Mouse (Mus musculus) olfactory bulb, adult 2 months (tissue): ENCODE results near the gene Gpr62. TPM values are rescaled to one million over a fixed set of nuclear protein-coding genes. Genes with fewer than 3 reads are reported as not detected.

Source experiments
- H3K27ac ChIP-seq: fragments of 200-500 bp; 2 replicates; pipeline ENCODE4 v1.5.1; 2012; ENCODE audit warnings: low read depth, low read length; ENCODE audit not compliant: insufficient read depth
- H3K4me1 ChIP-seq: fragments of 200-500 bp; 2 replicates; pipeline ENCODE4 v1.6.1; 2012; ENCODE audit warnings: low read length; ENCODE audit not compliant: control insufficient read depth, insufficient read depth
- H3K4me3 ChIP-seq: fragments of 200-500 bp; 2 replicates; pipeline ENCODE4 v1.5.1; 2012; ENCODE audit warnings: mild to moderate bottlenecking, low read depth, low read length, moderate library complexity; ENCODE audit not compliant: insufficient read depth
- CTCF ChIP-seq: fragments of 200-500 bp; IDR thresholded peaks from 2 replicates; pipeline ENCODE4 v1.5.1; 2012; ENCODE audit warnings: low read depth, mild to moderate bottlenecking, low read length, moderate library complexity; ENCODE audit not compliant: insufficient read depth
- POLR2A ChIP-seq: fragments of 200-500 bp; IDR thresholded peaks from 2 replicates; pipeline ENCODE4 v1.6.1; 2012; ENCODE audit warnings: mild to moderate bottlenecking, low read depth, low read length, moderate library complexity; ENCODE audit not compliant: insufficient read depth
- WGBS: fragments of 180-500 bp; shearing (Covaris S2); methylation state at CpG from one replicate; pipeline ENCODE4 v1.1.7; 2018; 5-methylcytosine and 5-hydroxymethylcytosine counted together
- polyA plus RNA-seq: library from polyadenylated mRNA; stranded (reverse); fragments of >200 nt; gene quantifications from 2 replicates; pipeline ENCODE4 v1.2.4, GENCODE M21; 2012; ENCODE audit warnings: low replicate concordance; ENCODE audit not compliant: missing spikeins, insufficient read depth, insufficient read length

The Gpr62 gene
- polyA plus RNA-seq, 1 experiment, result not detected

DNA sequence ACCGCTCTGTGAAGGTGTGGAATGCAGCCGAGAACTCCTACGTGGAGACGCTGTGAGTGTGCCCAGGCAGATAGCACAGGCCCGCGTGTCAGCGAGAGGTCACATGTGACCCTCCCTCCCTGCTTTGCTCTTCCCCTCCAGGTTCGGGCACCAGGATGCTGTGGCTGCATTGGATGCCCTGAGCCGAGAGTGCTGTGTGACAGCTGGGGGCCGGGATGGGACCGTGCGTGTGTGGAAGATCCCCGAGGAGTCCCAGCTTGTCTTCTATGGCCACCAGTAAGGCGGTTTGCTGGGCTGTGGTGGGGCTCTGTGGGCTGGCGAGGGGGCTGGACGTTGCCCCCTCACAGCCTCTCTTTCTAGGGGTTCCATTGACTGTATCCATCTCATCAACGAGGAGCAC lies 17.9 kb upstream of the Gpr62 start:
- 95% methylated on average over 17 of the region's 17 CpGs for WGBS
- 0 out of 2 replicates have a peak, but pooled peaks cover 2% of the 10 kb centered on the region for H3K4me1 ChIP-seq
- H3K27ac ChIP-seq, result no peak overlapping the region
- TF ChIP-seq CTCF (no peak), POLR2A (no peak)
- no peak overlapping the region for H3K4me3 ChIP-seq

DNA sequence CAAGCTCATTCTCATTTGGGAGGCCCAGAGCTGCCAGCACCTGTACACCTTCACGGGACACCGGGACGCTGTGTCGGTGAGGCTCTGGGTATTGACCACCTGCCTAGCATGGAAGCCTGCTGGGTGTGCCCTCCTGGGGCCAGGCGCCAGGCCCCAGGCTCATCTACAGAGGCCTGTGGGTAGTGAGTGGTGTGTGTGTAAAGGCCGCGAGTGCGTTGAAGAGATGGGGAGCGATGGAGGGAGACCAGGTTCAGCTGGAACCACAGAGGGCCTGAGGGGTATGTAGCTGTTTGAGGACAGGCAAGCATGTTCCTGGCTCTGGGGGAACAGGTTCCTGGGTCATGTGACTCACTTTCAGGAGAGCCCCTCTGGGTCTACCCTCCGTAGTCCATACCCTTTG lies 17.4 kb upstream of the Gpr62 start:
- peaks cover 4% of the 10 kb centered on the region; the same call in 1 of the 2 replicates for H3K4me1 ChIP-seq
- no peak overlapping the region for H3K4me3 ChIP-seq
- H3K27ac ChIP-seq, result no peak overlapping the region
- WGBS, result 98% methylated on average over 10 of the region's 10 CpGs
- no peak for TF ChIP-seq CTCF
- no peak for TF ChIP-seq POLR2A

DNA sequence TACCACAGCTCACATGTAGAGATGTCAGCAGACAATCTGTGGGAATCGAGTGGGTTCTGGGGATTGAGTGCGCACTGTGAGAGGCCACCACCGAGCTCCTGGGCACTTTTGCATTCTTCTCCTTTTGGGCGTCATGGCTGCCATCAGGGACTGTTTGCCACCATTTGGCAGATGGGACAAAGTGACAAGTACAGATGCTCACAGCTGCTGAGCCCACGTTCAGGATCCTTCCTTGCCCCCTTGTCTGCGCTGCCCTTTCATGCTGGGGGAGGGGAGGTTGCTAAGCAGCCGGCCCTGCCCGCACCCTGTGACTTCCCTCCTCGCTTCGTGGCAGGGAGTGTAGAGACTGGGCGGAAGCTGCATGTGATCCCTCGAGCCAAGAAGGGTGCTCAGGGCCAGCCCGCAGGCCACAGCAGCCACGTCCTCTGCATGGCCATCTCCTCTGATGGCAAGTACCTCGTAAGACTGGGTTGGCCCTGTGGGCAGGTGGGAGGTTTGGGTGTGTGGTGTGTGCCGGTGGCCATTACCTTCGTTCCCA lies 16.9 kb upstream of the Gpr62 start:
- 86% methylated on average over 17 of the region's 17 CpGs for WGBS
- peaks cover 6% of the 10 kb centered on the region; the same call in 1 of the 2 replicates for H3K4me1 ChIP-seq
- no peak for TF ChIP-seq POLR2A
- no peak for TF ChIP-seq CTCF
- H3K4me3 ChIP-seq, result no peak overlapping the region
- no peak overlapping the region for H3K27ac ChIP-seq

DNA sequence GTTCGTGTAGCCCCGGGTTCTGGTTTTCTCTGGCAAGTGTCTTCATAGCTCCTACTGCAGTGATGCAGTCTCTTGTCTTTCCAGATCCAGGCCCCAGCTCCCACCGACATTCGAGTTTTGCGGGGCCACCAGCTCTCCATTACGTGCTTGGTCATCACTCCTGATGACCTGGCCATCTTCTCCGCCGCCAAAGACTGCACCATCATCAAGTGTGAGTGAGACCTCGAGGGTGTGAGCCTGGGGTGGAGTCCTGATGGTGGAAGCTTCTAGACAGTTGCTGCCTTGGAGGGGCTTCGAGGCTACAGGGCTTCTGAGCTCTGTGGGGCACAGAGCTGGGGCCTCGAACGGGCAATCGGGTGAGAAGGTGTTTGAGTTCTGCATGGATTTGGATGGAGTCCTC lies 15.9 kb upstream of the Gpr62 start:
- 92% methylated on average over 13 of the region's 13 CpGs for WGBS

DNA sequence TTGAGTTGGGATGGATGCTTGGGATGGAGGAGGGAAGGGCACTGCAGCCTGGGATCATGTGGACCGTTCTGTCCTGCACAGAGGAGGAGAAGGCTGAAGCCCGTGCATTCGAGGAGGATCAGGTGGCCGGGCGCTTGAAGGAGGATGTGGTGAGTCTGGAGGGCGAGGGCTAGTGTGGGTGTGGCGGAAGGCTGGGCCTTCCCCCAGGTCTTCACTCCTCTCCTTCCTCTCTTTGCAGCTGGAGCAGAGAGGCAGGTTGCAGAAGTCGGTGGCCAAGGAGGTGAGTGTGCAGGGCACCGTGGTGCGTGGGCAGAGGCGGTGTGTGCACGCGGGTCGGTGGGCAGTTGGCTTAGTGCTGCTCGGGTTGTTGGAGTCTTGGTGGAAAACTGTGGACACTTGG lies 15.3 kb upstream of the Gpr62 start:
- Histone ChIP-seq H3K4me1 (peaks cover 13% of the 10 kb centered on the region), H3K27ac (no peak overlapping the region), H3K4me3 (no peak overlapping the region)
- WGBS, result 95% methylated on average over 15 of the region's 15 CpGs
- TF ChIP-seq POLR2A (no peak), CTCF (no peak)

More for the DNA sequence above, 15.9 kb upstream of the Gpr62 start:
- TF ChIP-seq POLR2A, result no peak
- no peak for TF ChIP-seq CTCF
- peaks cover 7% of the 10 kb centered on the region for H3K4me1 ChIP-seq
- H3K4me3 ChIP-seq, result no peak overlapping the region
- no peak overlapping the region for H3K27ac ChIP-seq

DNA sequence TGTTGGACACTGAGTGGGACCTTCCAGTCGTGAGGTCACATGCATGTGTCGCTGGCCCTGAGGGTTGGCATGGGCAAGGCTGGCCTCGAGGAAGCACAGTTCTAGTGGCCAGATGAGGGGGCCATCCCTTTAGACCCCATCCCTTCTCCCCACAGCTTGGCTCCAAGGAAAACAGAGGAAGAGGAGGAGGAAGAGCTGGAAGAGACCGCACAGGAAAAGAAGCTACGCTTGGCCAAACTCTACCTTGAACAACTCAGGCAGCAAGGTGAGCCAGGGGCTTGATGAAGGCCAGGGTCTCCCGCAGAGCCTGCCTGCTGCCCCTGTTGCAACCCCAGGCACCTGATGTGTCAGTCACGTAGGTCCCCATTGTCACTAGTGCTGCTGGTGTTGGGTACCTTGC lies 14.8 kb upstream of the Gpr62 start:
- no peak overlapping the region for H3K27ac ChIP-seq
- H3K4me1 ChIP-seq, result peaks cover 18% of the 10 kb centered on the region
- H3K4me3 ChIP-seq, result no peak overlapping the region
- no peak for TF ChIP-seq CTCF
- TF ChIP-seq POLR2A, result no peak
- WGBS, result 94% methylated on average over 7 of the region's 7 CpGs

DNA sequence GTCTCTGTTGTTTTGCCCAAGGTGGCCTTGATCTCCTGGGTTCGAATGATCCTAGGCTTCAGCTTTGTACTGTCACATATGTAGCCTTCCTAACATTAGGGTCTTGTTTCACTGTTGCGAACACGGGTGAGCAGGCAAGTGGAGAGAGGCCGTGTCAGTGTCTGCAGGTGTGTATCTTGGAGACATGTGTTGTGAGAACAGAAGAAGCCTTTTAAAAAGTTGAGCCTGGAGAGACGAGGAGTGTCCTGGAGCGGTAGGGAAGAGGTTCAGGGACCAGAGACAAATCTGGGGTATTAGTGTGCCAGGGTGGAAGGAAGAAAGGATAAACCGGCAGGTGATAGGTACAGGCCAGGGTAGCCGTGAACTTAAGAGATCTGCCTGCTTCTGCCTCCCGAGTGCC lies 12.4 kb upstream of the Gpr62 start:
- H3K4me3 ChIP-seq, result peak overlapping the region; percentile 56
- 81% methylated on average over 9 of the region's 9 CpGs for WGBS
- H3K27ac ChIP-seq, result no peak overlapping the region
- H3K4me1 ChIP-seq, result peaks cover 30% of the 10 kb centered on the region
- TF ChIP-seq POLR2A, result no peak
- TF ChIP-seq CTCF, result no peak

DNA sequence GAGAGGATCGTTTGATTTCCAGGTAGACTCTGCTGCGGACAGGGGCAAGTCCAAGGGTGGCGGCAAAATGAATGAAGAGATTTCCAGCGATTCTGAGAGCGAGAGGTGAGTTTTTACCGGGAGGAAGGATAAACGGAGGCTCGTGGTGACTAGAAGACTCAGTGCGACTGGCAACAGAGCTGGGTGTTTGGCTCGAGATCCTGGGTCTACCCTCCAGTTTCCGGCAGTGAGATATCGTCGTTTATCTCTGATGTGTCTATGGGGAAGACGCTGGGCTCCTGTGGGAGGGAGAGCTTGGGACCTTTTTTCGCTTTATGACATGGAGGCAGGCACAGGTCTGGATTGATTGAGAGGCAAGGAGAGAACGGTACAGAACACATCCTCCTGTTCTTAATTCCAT lies 11.9 kb upstream of the Gpr62 start:
- WGBS, result 3% methylated on average over 16 of the region's 16 CpGs
- no peak overlapping the region for H3K27ac ChIP-seq

DNA sequence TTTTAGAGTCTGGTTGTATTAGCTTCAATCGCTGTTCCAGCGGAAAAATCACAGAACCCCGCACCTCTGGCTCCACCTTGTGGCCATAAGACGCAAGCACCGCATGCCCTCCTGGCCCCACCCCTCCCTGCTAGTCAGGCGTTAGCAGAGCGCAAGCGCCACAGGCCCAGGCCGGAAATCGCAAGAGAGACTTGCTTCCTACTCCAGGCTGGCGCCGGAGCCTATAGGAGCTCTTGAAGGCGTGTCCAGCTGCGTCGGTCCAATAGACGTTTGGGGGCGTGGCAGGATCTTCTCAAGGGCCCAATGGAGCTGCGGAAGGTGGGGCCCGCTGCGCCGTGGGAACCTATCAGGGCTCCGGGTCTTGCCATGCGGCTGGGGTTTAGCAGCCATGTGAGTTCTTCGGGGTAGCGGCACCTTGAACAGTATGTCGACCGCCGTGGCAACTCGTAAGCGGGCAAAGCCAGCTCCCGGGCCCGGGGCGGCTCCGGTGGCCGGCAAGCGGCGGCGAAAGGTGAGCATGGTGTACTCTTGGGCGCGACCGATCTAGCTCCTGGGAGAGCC lies 11.3 kb upstream of the Gpr62 start, which contains the start of gene Parp3:
TSS of gene Parp3 (minus strand) at position 26 of the 561 bp plus-strand sequence.
- H3K4me3 ChIP-seq, result peak within 1 kb of the TSS; percentile 56
- H3K4me1 ChIP-seq, result peaks cover 36% of the 10 kb centered on the region
- under 1% methylated on average over 41 of the region's 41 CpGs for WGBS
- no peak within 1 kb of the TSS for H3K27ac ChIP-seq
- TF ChIP-seq POLR2A (peak; percentile 43; the same call in 1 of the 2 replicates), CTCF (peak; percentile 81)

More for the DNA sequence above, 11.9 kb upstream of the Gpr62 start:
- H3K4me1 ChIP-seq, result peaks cover 31% of the 10 kb centered on the region
- H3K4me3 ChIP-seq, result peak overlapping the region; percentile 56
- TF ChIP-seq CTCF (no peak), POLR2A (no peak)
